Mouse (Mus musculus) cerebellum, postnatal 10 days (tissue): ENCODE measurements around the gene Selenbp1.
"Not testable (repeated sequence)": the region's sequence is repeated elsewhere in the genome, so short reads cannot be mapped to it uniquely, and the experiment has no call there.

Experiments used
- DNase-seq, 2 experiments: peaks; one replicate each; pipeline ENCODE4 v3.0.0; 2021; ENCODE audit warnings: mixed read lengths in 2 of 2

The Selenbp1 gene

GRCm38 (mm10) chr3:94933604-94934003 is 748 bp downstream of the Selenbp1 start:
- not testable (repeated sequence) for DNase-seq

GRCm38 (mm10) chr3:94934564-94934963 is 1.7 kb downstream of the Selenbp1 start:
- DNase-seq, result not testable (repeated sequence)

- DNase-seq, result not testable (repeated sequence)
Measured at GRCm38 (mm10) chr3:94935332-94935731, 2.5 kb downstream of the Selenbp1 start.

GRCm38 (mm10) chr3:94936147-94936546 is 3.3 kb downstream of the Selenbp1 start:
- DNase-seq, result not testable (repeated sequence)

DNA sequence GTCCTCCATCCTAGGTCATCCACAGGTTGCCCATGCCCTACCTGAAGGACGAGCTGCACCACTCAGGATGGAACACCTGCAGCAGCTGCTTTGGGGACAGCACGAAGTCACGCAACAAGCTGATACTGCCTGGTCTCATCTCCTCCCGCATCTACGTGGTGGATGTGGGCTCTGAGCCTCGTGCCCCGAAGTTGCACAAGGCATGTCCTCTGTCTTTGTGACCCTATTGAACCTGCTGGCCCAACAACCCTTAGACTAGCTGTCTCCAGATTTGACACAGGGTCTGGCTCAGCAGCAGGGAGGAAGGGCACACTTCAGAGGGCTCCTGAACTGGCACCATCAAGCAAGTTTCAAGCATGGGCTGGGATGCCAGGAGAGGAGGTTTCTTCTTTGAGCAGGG is 4.3 kb downstream of the Selenbp1 start:
- DNase-seq, result not testable (repeated sequence)

DNA sequence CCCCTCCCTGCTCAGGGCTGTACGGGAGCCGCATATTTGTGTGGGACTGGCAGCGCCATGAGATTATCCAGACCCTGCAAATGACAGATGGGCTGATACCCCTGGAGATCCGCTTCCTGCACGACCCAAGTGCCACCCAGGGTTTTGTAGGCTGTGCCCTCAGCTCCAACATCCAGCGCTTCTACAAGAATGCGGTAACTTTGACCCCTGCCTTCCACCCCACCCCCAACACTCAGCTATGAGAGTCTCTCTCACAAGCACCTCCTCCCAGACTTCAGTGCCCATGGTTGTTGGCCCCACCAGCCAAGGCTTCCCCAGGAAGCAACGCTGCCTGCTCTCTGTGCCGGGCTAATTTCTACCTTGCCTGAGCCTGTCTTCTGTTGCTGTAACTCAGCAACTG is 7.2 kb downstream of the Selenbp1 start:
- not testable (repeated sequence) for DNase-seq

DNA sequence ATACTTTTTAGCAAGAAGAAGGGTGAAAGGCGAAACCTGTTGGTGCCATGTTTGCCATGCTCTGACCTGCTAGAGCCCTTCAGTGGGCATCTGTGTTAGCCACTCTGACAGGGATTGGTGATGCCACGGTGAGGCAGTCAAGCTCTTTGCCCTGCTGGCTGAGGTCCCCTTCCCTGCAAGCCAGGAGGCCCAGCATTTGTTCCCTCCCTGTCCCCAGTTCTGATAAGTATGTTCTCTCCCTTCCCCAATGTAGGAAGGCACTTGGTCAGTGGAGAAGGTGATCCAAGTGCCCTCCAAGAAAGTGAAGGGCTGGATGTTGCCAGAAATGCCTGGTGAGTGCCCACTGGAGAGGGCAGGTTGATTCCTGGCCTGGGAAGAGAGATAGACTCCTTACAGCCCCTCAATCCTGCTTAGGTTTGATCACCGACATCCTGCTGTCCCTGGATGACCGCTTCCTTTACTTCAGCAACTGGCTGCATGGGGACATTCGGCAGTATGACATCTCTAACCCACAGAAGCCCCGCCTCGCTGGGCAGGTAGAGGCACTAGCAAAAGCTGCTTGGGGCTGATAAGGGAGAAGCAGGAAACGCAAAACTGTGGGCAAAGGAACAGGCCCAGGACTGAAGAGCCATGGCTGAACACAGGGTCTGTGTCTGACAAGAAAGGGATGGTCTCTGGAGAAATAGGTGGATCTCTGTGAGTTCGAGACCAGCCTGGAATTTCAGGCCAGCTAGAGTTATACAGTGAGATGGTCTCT is 9.5 kb downstream of the Selenbp1 start:
- DNase-seq, result not testable (repeated sequence)

DNA sequence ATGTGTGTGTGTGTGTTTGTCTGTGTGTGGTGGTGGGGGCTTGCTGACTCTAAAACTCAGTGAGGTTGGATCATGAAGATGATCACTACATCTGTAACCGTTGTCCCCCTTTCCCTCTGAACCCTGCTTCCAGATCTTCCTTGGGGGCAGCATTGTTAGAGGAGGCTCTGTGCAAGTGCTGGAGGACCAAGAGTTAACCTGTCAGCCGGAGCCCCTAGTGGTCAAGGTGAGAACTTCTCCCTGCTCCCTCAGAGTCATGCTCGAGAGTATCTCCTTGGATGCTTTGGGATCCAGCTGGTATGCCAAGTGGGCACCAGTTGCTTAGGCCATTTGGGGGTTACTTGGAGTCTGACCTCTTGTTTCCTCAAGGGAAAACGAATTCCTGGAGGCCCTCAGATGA is 10.8 kb downstream of the Selenbp1 start:
- not testable (repeated sequence) for DNase-seq

- DNase-seq, result peak in 1 of 2 experiments; percentile 45
Measured at GRCm38 (mm10) chr3:94948066-94948614, 15.3 kb downstream of the Selenbp1 start.

DNA sequence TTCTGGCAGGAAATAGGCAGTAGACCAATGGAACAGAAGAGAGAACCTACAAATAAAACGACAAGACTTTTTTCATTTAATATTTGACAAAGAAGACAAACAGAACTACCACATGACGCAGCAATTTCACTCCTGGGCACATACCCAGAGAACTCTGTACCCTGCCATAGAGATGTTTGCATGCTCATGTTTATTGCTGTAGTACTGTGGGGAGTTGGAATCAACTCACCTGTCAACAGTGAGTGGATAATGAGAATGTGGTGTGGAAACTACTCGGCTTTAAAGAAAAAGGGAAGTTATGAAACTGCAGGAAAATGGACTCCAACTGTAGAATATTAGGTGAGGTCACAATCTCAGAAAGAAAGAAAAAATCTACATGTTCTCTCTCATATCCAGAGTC is 16.8 kb downstream of the Selenbp1 start:
- DNase-seq, result no peak

GRCm38 (mm10) chr3:94952806-94953205 is 19.9 kb downstream of the Selenbp1 start:
- DNase-seq, result peak; percentile 79 to 81

- no peak for DNase-seq
Measured at GRCm38 (mm10) chr3:94953384-94953763, 20.5 kb downstream of the Selenbp1 start.

DNA sequence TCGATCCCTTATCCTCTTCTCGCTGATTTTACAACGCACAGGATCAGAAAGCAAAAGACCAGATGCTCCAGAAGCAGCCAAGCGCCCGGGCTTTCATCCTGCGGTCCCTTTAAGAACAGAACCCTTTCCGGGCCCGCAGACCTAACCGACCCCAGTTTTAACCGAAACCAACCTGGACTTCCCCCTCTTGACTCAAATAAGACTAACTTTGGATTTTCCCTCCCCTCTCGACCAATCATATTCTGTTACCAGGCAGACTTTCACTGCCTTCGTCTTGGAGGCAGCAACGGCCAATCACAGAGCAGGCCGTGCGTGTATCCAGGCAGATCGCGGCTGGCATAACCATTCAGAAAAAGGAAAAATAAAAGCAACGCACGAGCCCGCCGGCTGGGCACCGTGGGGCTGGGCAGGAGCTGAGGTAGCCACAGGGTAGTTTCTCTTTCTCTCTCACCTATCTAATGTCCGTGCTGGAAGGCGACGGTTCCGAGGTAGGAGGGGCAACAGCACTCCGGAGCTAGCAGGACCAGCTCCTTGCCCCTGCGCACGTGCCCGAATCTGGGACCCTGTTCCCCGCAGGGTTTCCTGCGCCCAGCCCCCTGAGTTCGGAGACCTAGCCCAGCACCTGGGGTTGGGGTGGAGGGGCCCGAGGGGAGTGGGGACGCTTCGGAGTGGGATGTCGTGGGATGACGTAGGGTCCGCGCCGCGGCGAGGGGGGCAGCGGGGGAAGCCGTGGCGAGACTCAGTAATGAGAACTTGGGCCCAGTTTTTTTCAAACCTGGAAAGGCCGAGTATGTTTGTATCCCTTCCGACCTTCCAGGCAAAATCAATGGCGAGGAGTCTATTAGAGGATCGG is 21.1 kb downstream of the Selenbp1 start, which contains the start of gene Rfx5:
Gene Rfx5 (plus strand): TSS at position 312 of the 853 bp plus-strand sequence.
- peak; percentile 94 to 95 for DNase-seq

DNA sequence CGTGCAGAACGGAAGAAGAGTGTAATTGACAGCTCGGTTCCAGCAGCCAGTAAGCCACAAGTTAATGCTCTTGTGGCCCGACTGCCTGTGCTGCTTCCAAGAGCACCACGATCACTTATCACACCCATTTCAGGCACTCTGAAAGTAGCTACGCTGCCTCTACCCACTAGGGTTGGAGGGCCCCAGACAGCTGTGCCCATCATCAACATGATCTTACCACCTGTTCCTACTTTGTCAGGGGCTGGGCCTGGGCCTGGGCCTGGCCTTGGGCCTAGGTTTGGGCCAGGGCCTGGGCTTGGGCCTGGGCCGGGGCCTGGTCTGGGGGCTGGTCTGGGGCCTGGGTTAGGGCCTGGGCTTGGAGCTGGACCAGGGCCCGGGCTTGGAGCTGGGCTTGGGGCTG is 25.4 kb downstream of the Selenbp1 start:
- DNase-seq, result no peak

GRCm38 (mm10) chr3:94959871-94960270 is 27.0 kb downstream of the Selenbp1 start:
- DNase-seq, result no peak

DNA sequence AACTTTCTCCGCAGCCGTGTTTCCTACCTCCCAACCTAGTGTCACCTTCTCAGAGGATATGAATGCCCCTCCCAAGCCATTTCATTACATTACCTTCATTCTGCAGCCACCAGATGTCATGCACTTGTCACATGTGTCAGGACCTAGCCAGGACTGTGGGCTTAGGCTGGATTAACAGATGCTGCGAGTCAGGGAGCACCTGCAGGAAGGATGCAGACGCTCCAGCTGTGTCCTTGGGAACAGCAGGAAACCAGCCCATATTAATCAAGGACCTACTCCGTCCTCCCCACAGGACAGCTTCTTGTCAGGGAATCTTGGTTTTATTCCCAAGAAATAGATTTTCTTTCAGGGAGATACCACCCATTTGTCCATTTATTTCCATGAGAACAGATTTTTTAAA is 27.5 kb downstream of the Selenbp1 start:
- no peak for DNase-seq

GRCm38 (mm10) chr3:94964989-94965388 is 32.1 kb downstream of the Selenbp1 start:
- no peak for DNase-seq

DNA sequence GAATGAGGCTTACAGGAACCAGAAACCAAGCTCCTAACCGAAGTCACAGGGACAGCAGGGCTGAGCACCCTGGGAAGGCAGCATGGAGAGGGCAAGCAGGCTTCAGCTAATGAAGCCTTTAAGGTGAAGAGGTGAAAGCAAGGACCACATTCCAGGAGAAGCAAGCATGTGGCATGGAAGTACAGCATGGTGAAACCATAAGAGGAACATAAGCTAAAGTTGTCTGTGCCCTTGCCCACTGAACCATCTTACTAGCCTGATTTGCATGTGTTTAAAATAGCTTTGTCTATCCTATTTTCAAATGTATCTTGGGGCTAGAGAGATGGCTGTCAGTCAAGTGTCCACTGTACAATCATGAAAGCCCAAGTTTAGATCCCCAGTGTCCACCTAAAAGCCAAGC is 33.0 kb downstream of the Selenbp1 start:
- no peak for DNase-seq

GRCm38 (mm10) chr3:94972552-94972951 is 39.7 kb downstream of the Selenbp1 start:
- no peak for DNase-seq

- no peak for DNase-seq
Measured at GRCm38 (mm10) chr3:94973620-94974019, 40.8 kb downstream of the Selenbp1 start.

- no peak for DNase-seq
Measured at GRCm38 (mm10) chr3:94974026-94974527, 41.2 kb downstream of the Selenbp1 start.

DNA sequence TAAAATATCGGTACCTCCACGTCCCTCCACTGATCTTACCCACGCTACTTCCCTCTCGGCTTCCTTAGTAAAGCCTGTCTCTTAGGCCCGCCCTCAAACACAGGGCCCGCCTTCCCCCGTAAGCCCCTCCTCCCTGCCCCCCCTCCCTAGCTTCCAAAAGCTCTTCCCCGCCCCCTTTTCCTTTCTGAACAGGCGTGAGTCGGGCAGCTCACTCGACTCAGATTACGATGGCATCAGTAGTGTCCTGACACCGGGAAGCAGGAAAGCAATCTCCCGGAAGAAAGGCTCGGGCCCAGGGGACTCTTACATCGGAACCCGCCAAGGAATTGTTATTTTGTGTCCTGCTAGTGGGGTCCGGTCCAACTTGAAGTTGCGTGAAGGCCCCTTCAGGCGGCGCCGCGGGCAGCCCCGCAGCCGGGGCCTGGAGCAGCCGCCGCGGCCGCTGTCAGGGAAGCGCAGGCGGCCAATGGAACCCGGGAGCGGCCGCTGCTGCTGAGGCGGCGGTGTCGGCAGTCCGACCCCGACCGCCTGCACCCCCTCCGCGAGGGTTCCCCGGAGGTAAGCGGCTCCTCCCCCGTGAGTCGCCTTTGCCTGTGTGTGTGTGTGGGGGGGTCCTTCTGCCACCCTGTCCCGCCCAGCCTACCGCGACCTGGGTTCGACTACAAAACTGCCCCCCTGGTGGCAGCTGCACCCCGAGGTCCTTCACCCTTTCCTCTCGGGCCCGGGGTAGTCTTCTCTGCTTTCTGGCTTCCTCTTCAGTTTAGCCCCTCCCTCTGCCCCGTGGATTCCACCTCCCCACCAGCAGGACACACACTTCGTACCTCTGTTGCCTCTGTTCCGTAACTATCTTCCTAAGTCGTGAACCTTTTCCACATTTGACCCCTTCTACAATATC is 41.9 kb downstream of the Selenbp1 start, which contains the start of gene Pi4kb:
Gene Pi4kb (plus strand): TSS at position 204 of the 895 bp plus-strand sequence.
- DNase-seq, result peak; percentile 90 to 91
